Mouse (Mus musculus): ENCODE measurements around the gene Clec2h.

DNA sequence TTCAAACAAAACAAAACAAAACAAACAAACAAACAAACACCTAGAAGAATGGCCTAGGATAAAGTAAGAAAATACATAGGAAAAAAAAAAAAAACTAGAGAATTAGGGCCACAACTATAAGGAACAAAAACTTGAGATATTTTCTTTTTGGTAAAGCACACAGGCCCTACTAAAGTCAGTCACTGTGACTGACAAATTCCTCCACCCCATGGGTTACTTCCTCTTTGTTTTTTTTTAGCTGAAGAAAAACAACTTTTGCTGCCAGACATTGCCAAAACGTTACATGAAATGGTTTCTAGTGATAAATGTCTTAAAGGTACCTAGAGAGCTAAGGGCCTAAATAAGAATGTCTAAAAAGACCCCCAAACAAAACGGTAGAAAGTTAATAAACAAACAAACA is 18.2 kb upstream of the Clec2h start:
- TF ChIP-seq POLR2A (IDR thresholded peaks at IDR 0.05; ENCODE audit: borderline replicate concordance, low read depth, low read length) (no peak), CTCF (IDR thresholded peaks at IDR 0.05; ENCODE audit: low read depth, low read length) (no peak)
